Mouse (Mus musculus): Measurements from ENCODE around the gene Alk. TPM values are rescaled to one million over a fixed set of nuclear protein-coding genes. Genes with fewer than 3 reads are reported as not detected.

Alk gene
- polyA plus RNA-seq, 1 experiment from 2014 or later, result 0.06 TPM

DNA sequence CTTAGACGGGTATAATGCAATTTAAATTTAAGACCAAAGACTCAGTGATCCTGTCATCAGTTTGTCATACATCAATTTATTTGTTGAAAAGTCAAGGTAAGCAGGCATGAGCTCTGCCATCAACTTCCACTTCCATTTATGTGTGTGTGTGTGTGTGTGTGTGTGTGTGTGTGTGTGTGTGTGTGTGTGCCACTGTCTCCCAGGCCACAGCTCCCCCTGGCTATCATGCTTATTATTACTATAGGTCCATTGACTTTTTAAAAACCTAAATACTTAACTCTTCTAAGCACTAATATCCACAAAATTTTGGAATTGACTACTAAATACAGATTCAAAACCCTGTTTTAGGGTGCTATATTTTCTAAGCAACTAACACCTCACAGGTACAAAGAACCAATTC is 308.1 kb downstream of the Alk start:
- DNase-seq, result no peak
- Histone ChIP-seq H3K4me3 (replicated peaks) (no peak overlapping the region), H3K36me3 (no peaks in the 10 kb centered on the region), H3K9ac (no peak overlapping the region), H3K9me3 (replicated peaks) (0 out of 2 replicates have a peak, but pooled peaks cover 4% of the 10 kb centered on the region), H3K27ac (no peak overlapping the region), H3K27me3 (no peaks in the 10 kb centered on the region), H3K4me2 (no peak overlapping the region), H3K4me1 (replicated peaks) (no peaks in the 10 kb centered on the region)
- ATAC-seq (ENCODE audit: low read depth), result no peak
- 63% methylated on average over 1 of the region's 1 CpGs for WGBS (ENCODE audit: insufficient replicate concordance)

DNA sequence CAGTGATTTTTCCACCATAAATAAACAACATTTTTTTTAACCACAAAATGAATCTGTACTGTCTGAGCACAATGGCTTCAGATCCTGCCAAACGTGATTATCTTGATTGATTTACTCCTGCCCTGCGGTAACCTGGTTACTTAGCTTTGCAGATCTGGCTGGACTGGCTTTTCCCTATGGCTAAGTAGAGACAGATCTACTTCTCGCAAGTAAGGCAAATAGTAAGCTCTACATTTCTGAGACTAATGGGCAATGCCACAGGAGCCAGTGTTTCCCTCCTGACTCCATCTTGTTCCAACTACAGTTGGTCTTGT is 311.2 kb downstream of the Alk start:
- Histone ChIP-seq H3K9me3 (replicated peaks) (0 out of 2 replicates have a peak, but pooled peaks cover 4% of the 10 kb centered on the region), H3K9ac (no peak overlapping the region), H3K36me3 (no peaks in the 10 kb centered on the region), H3K27me3 (no peaks in the 10 kb centered on the region), H3K4me1 (replicated peaks) (no peaks in the 10 kb centered on the region), H3K4me2 (no peak overlapping the region), H3K4me3 (replicated peaks) (no peak overlapping the region), H3K27ac (no peak overlapping the region)
- ATAC-seq (ENCODE audit: low read depth) (no peak), DNase-seq (no peak)
- WGBS (ENCODE audit: insufficient replicate concordance), result 48% methylated on average over 3 of the region's 3 CpGs

DNA sequence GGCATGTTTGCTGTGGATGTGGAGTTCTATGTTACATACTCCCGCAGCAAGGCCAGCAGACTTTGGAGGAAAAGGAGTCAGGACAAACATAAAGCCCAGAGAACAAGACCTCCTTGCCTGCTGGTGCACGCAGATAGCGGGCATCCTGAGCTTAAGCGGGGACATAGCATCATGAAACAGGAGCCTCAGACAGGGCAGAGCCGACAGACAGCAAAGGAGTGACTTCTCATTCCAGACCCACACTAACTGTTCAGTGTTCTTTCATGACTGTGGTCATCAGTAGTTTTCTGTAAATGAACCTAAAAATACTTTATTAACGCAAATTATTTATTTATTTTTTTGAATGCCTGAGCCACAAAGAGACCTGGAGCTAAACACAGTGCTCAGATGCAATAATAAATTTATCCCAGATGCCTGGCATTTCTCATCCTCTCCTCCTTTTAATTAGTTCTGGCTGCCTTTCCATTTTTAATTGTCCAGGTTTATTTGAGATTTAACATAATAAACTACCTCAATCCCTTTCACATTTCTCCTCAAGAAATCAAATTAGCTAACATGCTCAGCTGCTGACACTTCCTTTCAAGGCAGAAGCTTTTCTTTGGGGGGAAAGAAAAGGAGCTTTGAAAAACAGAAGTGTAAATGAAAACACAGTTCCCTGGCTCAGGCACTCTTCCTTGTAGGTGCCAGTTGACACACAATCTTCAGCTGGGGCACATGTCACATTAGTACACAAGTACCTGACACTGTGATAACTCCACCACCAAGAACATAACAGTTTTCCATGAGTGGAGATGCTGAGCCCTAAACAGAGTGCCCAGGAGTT is 311.8 kb downstream of the Alk start:
- Histone ChIP-seq H3K4me3 (replicated peaks) (no peak overlapping the region), H3K27ac (no peak overlapping the region), H3K27me3 (no peaks in the 10 kb centered on the region), H3K36me3 (no peaks in the 10 kb centered on the region), H3K4me1 (replicated peaks) (no peaks in the 10 kb centered on the region), H3K9ac (no peak overlapping the region), H3K4me2 (no peak overlapping the region), H3K9me3 (replicated peaks) (0 out of 2 replicates have a peak, but pooled peaks cover 4% of the 10 kb centered on the region)
- WGBS (ENCODE audit: insufficient replicate concordance), result 63% methylated on average over 6 of the region's 6 CpGs
- ATAC-seq (ENCODE audit: low read depth) (no peak), DNase-seq (no peak)

DNA sequence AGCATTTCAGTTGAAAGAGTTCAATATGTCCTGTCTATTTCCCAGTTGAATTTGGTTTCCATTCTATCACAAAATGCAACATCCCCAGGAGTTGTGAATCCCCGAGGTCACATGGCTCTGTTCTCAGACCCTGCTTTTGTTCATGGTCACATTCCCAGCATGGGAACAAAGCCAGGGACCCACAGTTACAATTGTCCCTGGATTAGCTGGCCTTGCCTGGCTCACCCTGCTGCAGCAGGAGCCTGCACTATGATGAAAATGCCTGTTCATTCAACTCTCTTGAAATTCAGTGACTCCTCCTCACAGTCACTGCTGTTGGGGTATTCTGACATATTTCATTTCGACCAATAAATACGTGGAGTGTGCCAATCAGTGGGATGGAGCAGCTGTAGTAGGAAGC is 318.5 kb downstream of the Alk start:
- Histone ChIP-seq H3K4me1 (replicated peaks) (no peaks in the 10 kb centered on the region), H3K27me3 (no peaks in the 10 kb centered on the region), H3K9ac (no peak overlapping the region), H3K9me3 (replicated peaks) (no peaks in the 10 kb centered on the region), H3K27ac (no peak overlapping the region), H3K36me3 (no peaks in the 10 kb centered on the region), H3K4me2 (no peak overlapping the region), H3K4me3 (replicated peaks) (no peak overlapping the region)
- 56% methylated on average over 3 of the region's 3 CpGs for WGBS (ENCODE audit: insufficient replicate concordance)
- ATAC-seq (ENCODE audit: low read depth) (no peak), DNase-seq (no peak)

DNA sequence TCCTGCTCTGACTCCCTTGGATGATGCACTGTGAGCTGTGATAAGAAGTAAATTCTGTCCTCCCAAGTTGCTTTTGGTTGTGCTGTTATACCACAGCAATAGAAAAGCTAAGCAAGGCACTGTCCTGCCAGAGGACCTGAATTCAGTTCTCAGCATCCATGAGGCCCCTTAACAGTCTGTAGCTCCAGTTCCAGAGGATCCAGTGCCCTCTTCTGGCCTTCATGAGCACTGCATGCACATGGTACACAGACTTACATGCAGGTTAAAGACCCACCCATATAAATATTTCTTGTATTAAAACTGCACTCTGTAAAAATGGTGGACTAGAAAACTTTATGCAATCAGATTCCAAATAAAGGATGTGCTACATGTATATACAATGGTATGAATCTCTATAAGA is 326.1 kb downstream of the Alk start:
- no peak overlapping the region for H3K4me3 ChIP-seq (replicated peaks)
- no peaks in the 10 kb centered on the region; the same call in 1 of the 2 replicates for H3K9me3 ChIP-seq (replicated peaks)
- no peak overlapping the region for H3K27ac ChIP-seq
- ATAC-seq (ENCODE audit: low read depth) (no peak), DNase-seq (no peak)
- H3K27me3 ChIP-seq, result no peaks in the 10 kb centered on the region
- no peak overlapping the region for H3K9ac ChIP-seq
- H3K4me1 ChIP-seq (replicated peaks), result no peaks in the 10 kb centered on the region
- no peak overlapping the region for H3K4me2 ChIP-seq
- no peaks in the 10 kb centered on the region for H3K36me3 ChIP-seq

DNA sequence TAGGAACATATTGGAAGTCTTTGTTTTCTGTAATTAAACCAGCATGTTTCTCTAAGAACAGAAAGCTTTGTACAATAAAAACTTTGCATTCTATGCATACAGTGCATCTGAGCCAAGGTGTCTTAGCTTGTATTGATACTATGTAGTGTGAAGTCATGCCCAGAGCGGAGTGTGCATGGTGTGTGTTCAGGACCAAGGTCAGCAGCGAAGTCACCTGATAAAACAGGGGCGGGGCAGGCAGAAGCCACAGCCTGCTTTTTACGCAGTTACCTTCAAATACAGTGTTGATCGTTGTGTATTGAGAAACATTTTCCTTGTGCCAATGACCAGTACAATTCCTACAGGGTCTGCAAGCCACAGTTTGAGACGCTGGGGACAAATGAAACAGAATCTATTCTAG is 327.6 kb downstream of the Alk start:
- Histone ChIP-seq H3K9ac (no peak overlapping the region), H3K27ac (no peak overlapping the region), H3K4me3 (replicated peaks) (no peak overlapping the region), H3K9me3 (replicated peaks) (no peaks in the 10 kb centered on the region; the same call in 1 of the 2 replicates), H3K4me1 (replicated peaks) (no peaks in the 10 kb centered on the region), H3K4me2 (no peak overlapping the region), H3K36me3 (no peaks in the 10 kb centered on the region), H3K27me3 (no peaks in the 10 kb centered on the region)
- no peak for ATAC-seq (ENCODE audit: low read depth)
- DNase-seq, result no peak
- WGBS (ENCODE audit: insufficient replicate concordance), result 54% methylated on average over 6 of the region's 6 CpGs

DNA sequence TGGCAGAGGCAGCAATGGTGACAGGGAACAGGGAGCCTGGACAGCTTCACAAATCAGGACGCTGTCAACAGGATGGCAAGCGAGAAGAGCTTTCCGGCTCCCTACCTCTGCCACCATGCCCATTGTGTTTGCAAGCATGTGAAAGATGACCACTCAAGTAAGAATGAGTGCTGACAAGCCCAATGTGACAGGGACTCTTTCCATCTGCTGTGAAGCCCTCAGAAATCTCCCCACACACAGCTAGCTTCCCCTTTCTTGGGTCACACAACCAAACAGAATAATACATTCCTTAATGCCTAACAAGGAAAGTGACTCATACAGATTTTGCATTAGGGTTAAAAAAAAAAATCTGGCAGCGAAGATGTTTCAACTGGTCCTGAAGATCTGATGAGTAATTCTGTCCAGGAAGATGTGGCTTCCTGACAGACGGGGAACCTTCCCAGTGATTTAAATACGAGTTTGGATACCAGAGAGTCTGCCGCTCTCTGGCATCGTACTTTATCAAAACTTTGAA is 329.0 kb downstream of the Alk start:
- WGBS (ENCODE audit: insufficient replicate concordance), result 45% methylated on average over 8 of the region's 8 CpGs
- Histone ChIP-seq H3K4me2 (no peak overlapping the region), H3K4me3 (replicated peaks) (no peak overlapping the region), H3K27ac (no peak overlapping the region), H3K9ac (no peak overlapping the region), H3K27me3 (no peaks in the 10 kb centered on the region), H3K9me3 (replicated peaks) (no peaks in the 10 kb centered on the region; the same call in 1 of the 2 replicates), H3K36me3 (no peaks in the 10 kb centered on the region), H3K4me1 (replicated peaks) (no peaks in the 10 kb centered on the region)
- ATAC-seq (ENCODE audit: low read depth), result no peak
- no peak for DNase-seq

DNA sequence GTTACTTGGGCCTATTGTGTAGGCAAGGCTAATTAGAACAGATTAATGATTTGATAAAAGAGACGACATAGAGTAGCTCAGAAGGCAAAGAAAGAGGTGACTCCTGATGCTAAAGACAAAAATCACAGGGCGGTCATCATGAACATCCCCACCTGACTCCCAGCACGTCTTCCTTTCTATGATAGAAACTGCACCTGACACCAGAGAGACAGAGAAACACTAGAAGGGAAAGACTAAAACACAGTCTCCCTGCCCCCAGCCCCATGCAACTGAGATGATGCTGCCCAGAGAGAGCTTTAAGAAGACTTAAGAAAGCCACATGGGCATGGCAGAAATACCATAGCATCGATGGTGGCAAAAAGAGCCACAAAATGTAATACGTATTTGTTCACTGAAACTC is 330.2 kb downstream of the Alk start:
- Histone ChIP-seq H3K27ac (no peak overlapping the region), H3K9me3 (replicated peaks) (no peaks in the 10 kb centered on the region; the same call in 1 of the 2 replicates), H3K4me1 (replicated peaks) (no peaks in the 10 kb centered on the region), H3K4me2 (no peak overlapping the region), H3K36me3 (no peaks in the 10 kb centered on the region), H3K9ac (no peak overlapping the region), H3K27me3 (no peaks in the 10 kb centered on the region), H3K4me3 (replicated peaks) (no peak overlapping the region)
- no peak for ATAC-seq (ENCODE audit: low read depth)
- DNase-seq, result no peak
- whole genome bisulfite sequencing (ENCODE audit: insufficient replicate concordance), result 72% methylated on average over 5 of the region's 5 CpGs

DNA sequence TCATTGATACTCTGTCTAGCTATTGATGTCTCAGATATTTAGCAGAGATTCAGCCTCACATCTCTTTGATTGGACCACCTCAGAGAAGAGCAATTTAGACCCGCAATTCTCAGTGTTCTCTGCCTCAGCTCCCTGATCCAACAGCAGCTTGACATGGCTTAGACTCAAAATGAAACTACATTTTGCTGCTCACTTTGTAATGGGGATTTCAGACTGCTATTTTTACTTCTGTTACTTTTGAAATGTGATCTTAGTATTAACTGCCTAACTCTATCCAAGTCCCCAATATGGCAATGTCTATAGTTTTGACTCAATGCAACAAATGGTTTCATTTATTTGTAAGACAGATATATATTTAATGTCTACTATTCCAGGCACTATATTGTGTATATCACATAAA is 332.8 kb downstream of the Alk start:
- ATAC-seq (ENCODE audit: low read depth), result no peak
- 74% methylated on average over 1 of the region's 1 CpGs for WGBS (ENCODE audit: insufficient replicate concordance)
- H3K4me1 ChIP-seq (replicated peaks), result no peaks in the 10 kb centered on the region

DNA sequence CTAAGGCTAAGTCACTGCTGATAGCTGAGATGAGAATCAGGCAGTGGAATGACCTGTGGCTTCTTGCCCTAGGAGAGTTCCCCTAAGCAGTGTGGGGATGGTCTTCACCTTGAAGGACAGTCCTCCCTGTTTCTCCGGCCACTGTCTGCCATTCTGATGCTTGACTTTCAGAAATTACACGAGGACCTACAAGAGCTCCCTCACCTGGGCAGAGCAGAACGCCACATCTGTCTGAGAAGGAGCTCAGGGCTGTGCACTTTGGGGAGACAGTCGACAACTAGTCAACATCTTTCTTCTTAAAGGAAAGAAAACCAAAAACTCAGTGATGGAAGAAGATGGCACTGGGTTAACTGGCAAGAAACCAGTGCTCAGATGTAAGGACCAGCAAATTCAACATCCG is 335.9 kb downstream of the Alk start:
- Histone ChIP-seq H3K9ac (no peak overlapping the region), H3K27ac (no peak overlapping the region)
- 69% methylated on average over 5 of the region's 5 CpGs for WGBS (ENCODE audit: insufficient replicate concordance)

More for the DNA sequence above, 332.8 kb downstream of the Alk start:
- H3K36me3 ChIP-seq, result no peaks in the 10 kb centered on the region
- H3K27me3 ChIP-seq, result no peaks in the 10 kb centered on the region
- no peak overlapping the region for H3K9ac ChIP-seq
- no peak overlapping the region for H3K27ac ChIP-seq
- H3K4me2 ChIP-seq, result no peak overlapping the region
- no peak overlapping the region for H3K4me3 ChIP-seq (replicated peaks)
- no peak for DNase-seq
- no peaks in the 10 kb centered on the region for H3K9me3 ChIP-seq (replicated peaks)

DNA sequence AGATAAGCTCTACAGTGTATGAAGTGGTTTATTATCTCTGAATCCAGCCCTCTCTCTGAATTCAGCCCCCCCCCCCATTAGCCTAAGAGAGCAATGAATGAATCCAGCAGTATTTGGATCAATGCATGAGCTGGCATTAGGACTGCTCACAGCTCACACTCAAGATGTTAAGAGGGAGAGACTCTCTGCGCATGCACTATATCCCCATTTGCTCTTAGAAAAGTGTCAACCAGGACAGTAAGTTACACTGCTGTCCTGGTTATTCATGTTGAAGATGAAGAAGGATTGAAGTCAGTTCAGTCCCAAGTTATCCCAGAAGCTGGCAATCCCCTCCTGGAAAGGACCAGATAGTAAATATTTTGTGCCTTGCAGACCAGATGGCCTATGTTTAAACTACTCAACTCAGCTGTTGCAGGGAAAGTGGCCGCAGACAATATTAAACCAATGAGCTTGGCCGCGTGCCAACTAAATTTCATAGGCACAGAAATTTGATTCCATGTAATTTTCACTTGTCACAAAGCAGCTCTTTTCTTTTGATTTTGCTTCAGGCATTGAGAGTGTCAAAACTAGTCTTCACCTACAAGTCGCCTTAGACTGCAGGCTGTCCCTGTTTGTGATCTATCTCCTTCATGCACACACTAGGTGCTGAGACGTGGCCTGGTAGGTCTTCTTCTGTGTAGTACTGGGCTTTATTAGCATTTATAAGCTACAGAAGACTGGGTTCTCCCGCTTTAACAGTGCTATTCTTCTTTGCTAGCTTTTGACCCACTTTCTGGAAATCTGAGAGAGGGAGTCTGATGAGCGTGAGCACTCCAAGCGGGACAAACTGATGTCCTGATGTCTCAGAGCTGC is 339.0 kb downstream of the Alk start:
- DNase-seq (no peak), ATAC-seq (ENCODE audit: low read depth) (no peak)
- Histone ChIP-seq H3K9me3 (replicated peaks) (no peaks in the 10 kb centered on the region), H3K27ac (no peak overlapping the region), H3K4me2 (no peak overlapping the region), H3K4me1 (replicated peaks) (no peaks in the 10 kb centered on the region), H3K4me3 (replicated peaks) (no peak overlapping the region), H3K9ac (no peak overlapping the region), H3K36me3 (no peaks in the 10 kb centered on the region), H3K27me3 (no peaks in the 10 kb centered on the region)
- 72% methylated on average over 9 of the region's 9 CpGs for WGBS (ENCODE audit: insufficient replicate concordance)

More for the DNA sequence above, 335.9 kb downstream of the Alk start:
- DNase-seq (no peak), ATAC-seq (ENCODE audit: low read depth) (no peak)
- Histone ChIP-seq H3K4me2 (no peak overlapping the region), H3K4me3 (replicated peaks) (no peak overlapping the region), H3K9me3 (replicated peaks) (no peaks in the 10 kb centered on the region), H3K4me1 (replicated peaks) (no peaks in the 10 kb centered on the region), H3K36me3 (no peaks in the 10 kb centered on the region), H3K27me3 (no peaks in the 10 kb centered on the region)

Data from liver, embryonic 13.5 days (tissue).